Mouse (Mus musculus) spleen, adult 2 months (tissue): ENCODE results near the gene Cracr2b.

ENCODE experiments used
- CTCF ChIP-seq: fragments of 200-500 bp; IDR thresholded peaks from 2 replicates; pipeline ENCODE4 v1.5.1; 2011; ENCODE audit warnings: mild to moderate bottlenecking, inconsistent platforms; ENCODE audit not compliant: insufficient read depth, insufficient read length, insufficient replicate concordance; ENCODE audit errors: extremely low read depth
- POLR2A ChIP-seq: fragments of 200-500 bp; IDR thresholded peaks from 2 replicates; pipeline ENCODE4 v1.6.1; 2011; ENCODE audit warnings: low read depth, low read length, inconsistent platforms

- TF ChIP-seq CTCF (no peak), POLR2A (no peak)
Observed at GRCm38 (mm10) chr7:141439140-141439679, 21.7 kb upstream of the Cracr2b start.
